Mouse (Mus musculus) heart, embryonic 14.5 days (tissue): ENCODE results near the gene Atp8b5. TPM values are rescaled to one million over a fixed set of nuclear protein-coding genes. Genes with fewer than 3 reads are reported as not detected.

ENCODE experiments used
- ATAC-seq: fragments of 200-750 bp; cut with Nextera tagmentation; 2 replicates; pipeline ENCODE4 v1.8.0; 2017; ENCODE audit warnings: low read depth, moderate TSS enrichment; ENCODE audit not compliant: insufficient number of reproducible peaks, insufficient read depth, low FRiP score
- H3K27ac ChIP-seq, 2 experiments: fragments of 200-500 bp in 1 of 2; fragments of 300-500 bp in 1 of 2; sonication (generic) in 1 of 2; replicated peaks in 1 of 2; 2 replicates each; pipeline ENCODE4 v1.5.1; 2012 to 2014; ENCODE audit warnings: low read depth in 2 of 2, low read length in 2 of 2, control low read depth in 1 of 2, mild to moderate bottlenecking in 1 of 2, mixed read lengths in 1 of 2; ENCODE audit not compliant: control insufficient read depth in 1 of 2, insufficient read depth in 1 of 2
- H3K27me3 ChIP-seq: fragments of 300-500 bp; sonication (generic); 2 replicates; pipeline ENCODE4 v1.6.1; 2014; ENCODE audit warnings: mild to moderate bottlenecking, low read length, control low read depth; ENCODE audit not compliant: control insufficient read depth, insufficient read depth
- H3K36me3 ChIP-seq: fragments of 300-500 bp; sonication (generic); 2 replicates; pipeline ENCODE4 v1.6.1; 2014; ENCODE audit warnings: mild to moderate bottlenecking, control low read depth, low read length, mixed read lengths; ENCODE audit not compliant: control insufficient read depth, insufficient read depth
- H3K4me1 ChIP-seq, 2 experiments: fragments of 200-500 bp in 1 of 2; fragments of 300-500 bp in 1 of 2; sonication (generic) in 1 of 2; 2 replicates each; pipeline ENCODE4 v1.6.1; 2012 to 2014; ENCODE audit warnings: low read length in 2 of 2, control low read depth in 1 of 2, mixed read lengths in 1 of 2; ENCODE audit not compliant: control insufficient read depth in 2 of 2, insufficient read depth in 2 of 2
- H3K4me2 ChIP-seq: fragments of 300-500 bp; sonication (generic); 2 replicates; pipeline ENCODE4 v1.6.1; 2014; ENCODE audit warnings: mild to moderate bottlenecking, low read length
- H3K4me3 ChIP-seq, 2 experiments: fragments of 200-500 bp in 1 of 2; fragments of 300-500 bp in 1 of 2; sonication (generic) in 1 of 2; 2 replicates each; pipeline ENCODE4 v1.5.1; 2012 to 2014; ENCODE audit warnings: low read length in 2 of 2, mild to moderate bottlenecking in 2 of 2, control low read depth in 1 of 2, low read depth in 1 of 2, moderate library complexity in 1 of 2; ENCODE audit not compliant: control insufficient read depth in 1 of 2, insufficient read depth in 1 of 2
- H3K9ac ChIP-seq: fragments of 300-500 bp; sonication (generic); 2 replicates; pipeline ENCODE4 v1.6.1; 2014; ENCODE audit warnings: mild to moderate bottlenecking, low read length
- H3K9me3 ChIP-seq: fragments of 300-500 bp; sonication (generic); 2 replicates; pipeline ENCODE4 v1.6.1; 2016; ENCODE audit warnings: low read length, control low read depth; ENCODE audit not compliant: control insufficient read depth
- WGBS: fragments of 180-500 bp; shearing (Covaris S2); extraction: QIAGEN DNeasy Blood & Tissue Kit; methylation state at CpG from one replicate; pipeline ENCODE4 v1.1.7; 2014; 5-methylcytosine and 5-hydroxymethylcytosine counted together
- polyA plus RNA-seq: library from polyadenylated mRNA; unstranded; fragments of >200 nt; fragmentation: Nextera tagmentation; extraction: Ambion mirVana; gene quantifications from 2 replicates; pipeline ENCODE4 v1.2.1, GENCODE M21; 2014

The Atp8b5 gene
- polyA plus RNA-seq, 1 experiment from 2014 or later, result 0.20 TPM

- WGBS, result 94% methylated on average over 22 of the region's 22 CpGs
- Histone ChIP-seq H3K9ac (no peak overlapping the region), H3K9me3 (no peaks in the 10 kb centered on the region), H3K4me1 (peaks cover 8 to 24% of the 10 kb centered on the region in 2 experiments; a peak in 3 of 4 replicates), H3K4me3 (no peak overlapping the region), H3K27ac (no peak overlapping the region), H3K36me3 (peaks cover 39% of the 10 kb centered on the region), H3K4me2 (no peak overlapping the region), H3K27me3 (no peaks in the 10 kb centered on the region)
- ATAC-seq, result no peak
These were observed 149.1 kb downstream of the Atp8b5 start for GRCm38 (mm10) chr4:43416071-43416490.

- Histone ChIP-seq H3K27ac (peak overlapping the region; percentile 41 to 49; a peak in 2 of 4 replicates), H3K36me3 (peaks cover 51% of the 10 kb centered on the region), H3K4me2 (no peak overlapping the region), H3K27me3 (no peaks in the 10 kb centered on the region), H3K9me3 (no peaks in the 10 kb centered on the region), H3K9ac (no peak overlapping the region; the same call in 1 of the 2 replicates), H3K4me1 (peaks cover 8 to 24% of the 10 kb centered on the region in 2 experiments; a peak in 3 of 4 replicates), H3K4me3 (no peak overlapping the region)
- WGBS, result 59% methylated on average over 16 of the region's 16 CpGs
- ATAC-seq, result no peak
These were observed 150.5 kb downstream of the Atp8b5 start for GRCm38 (mm10) chr4:43417269-43418062.

GRCm38 (mm10) chr4:43418450-43418849 is 151.5 kb downstream of the Atp8b5 start:
- H3K4me1 ChIP-seq, result peaks cover 6 to 24% of the 10 kb centered on the region in 2 experiments; a peak in 3 of 4 replicates
- no peak overlapping the region for H3K4me2 ChIP-seq
- H3K27me3 ChIP-seq, result no peaks in the 10 kb centered on the region
- H3K4me3 ChIP-seq, result no peak overlapping the region
- peaks cover 61% of the 10 kb centered on the region for H3K36me3 ChIP-seq
- no peak for ATAC-seq
- 76% methylated on average over 4 of the region's 4 CpGs for WGBS
- no peaks in the 10 kb centered on the region for H3K9me3 ChIP-seq
- H3K27ac ChIP-seq, result no peak overlapping the region
- H3K9ac ChIP-seq, result no peak overlapping the region

- peaks cover 6 to 24% of the 10 kb centered on the region in 2 experiments; a peak in 3 of 4 replicates for H3K4me1 ChIP-seq
- no peak overlapping the region for H3K27ac ChIP-seq
- H3K27me3 ChIP-seq, result no peaks in the 10 kb centered on the region
- no peak overlapping the region for H3K4me2 ChIP-seq
- no peak overlapping the region for H3K9ac ChIP-seq
- WGBS, result 49% methylated on average over 15 of the region's 15 CpGs
- no peaks in the 10 kb centered on the region for H3K9me3 ChIP-seq
- peaks cover 68% of the 10 kb centered on the region for H3K36me3 ChIP-seq
- no peak for ATAC-seq
- no peak overlapping the region for H3K4me3 ChIP-seq
These were observed 152.2 kb downstream of the Atp8b5 start for GRCm38 (mm10) chr4:43418973-43419656.

GRCm38 (mm10) chr4:43419801-43420281 is 152.9 kb downstream of the Atp8b5 start:
- ATAC-seq, result no peak

GRCm38 (mm10) chr4:43420305-43420704 is 153.3 kb downstream of the Atp8b5 start:
- no peaks in the 10 kb centered on the region for H3K9me3 ChIP-seq
- ATAC-seq, result no peak
- H3K27me3 ChIP-seq, result no peaks in the 10 kb centered on the region
- H3K9ac ChIP-seq, result no peak overlapping the region
- H3K27ac ChIP-seq, result 0 out of 4 replicates have a peak overlapping the region, but pooled peaks of 1 of the 2 experiments have one; percentile 1
- H3K4me2 ChIP-seq, result no peak overlapping the region
- peaks cover 69% of the 10 kb centered on the region for H3K36me3 ChIP-seq
- H3K4me1 ChIP-seq, result peaks cover 6 to 24% of the 10 kb centered on the region in 2 experiments; a peak in 3 of 4 replicates
- 4% methylated on average over 6 of the region's 6 CpGs for WGBS
- no peak overlapping the region for H3K4me3 ChIP-seq

More at GRCm38 (mm10) chr4:43419801-43420281, 152.9 kb downstream of the Atp8b5 start:
- Histone ChIP-seq H3K27ac (0 out of 4 replicates have a peak overlapping the region, but pooled peaks of 1 of the 2 experiments have one; percentile 1), H3K9me3 (no peaks in the 10 kb centered on the region), H3K4me1 (peaks cover 6 to 24% of the 10 kb centered on the region in 2 experiments; a peak in 3 of 4 replicates), H3K9ac (no peak overlapping the region), H3K36me3 (peaks cover 69% of the 10 kb centered on the region), H3K27me3 (no peaks in the 10 kb centered on the region), H3K4me3 (no peak overlapping the region), H3K4me2 (no peak overlapping the region)
- 62% methylated on average over 9 of the region's 9 CpGs for WGBS

GRCm38 (mm10) chr4:43421632-43422240 is 154.8 kb downstream of the Atp8b5 start:
- Histone ChIP-seq H3K36me3 (peaks cover 68% of the 10 kb centered on the region), H3K27me3 (peaks cover 8% of the 10 kb centered on the region)

More at GRCm38 (mm10) chr4:43421632-43422240, 154.8 kb downstream of the Atp8b5 start:
- no peak overlapping the region for H3K9ac ChIP-seq
- no peak overlapping the region for H3K4me2 ChIP-seq
- H3K9me3 ChIP-seq, result no peaks in the 10 kb centered on the region
- no peak overlapping the region for H3K27ac ChIP-seq
- no peak for ATAC-seq
- peaks cover 6 to 24% of the 10 kb centered on the region in 2 experiments; a peak in 3 of 4 replicates for H3K4me1 ChIP-seq
- 72% methylated on average over 28 of the region's 28 CpGs for WGBS
- no peak overlapping the region for H3K4me3 ChIP-seq
